Mouse (Mus musculus) kidney, embryonic 16.5 days (tissue): ENCODE results near the gene Mapk8ip3. TPM values are rescaled to one million over a fixed set of nuclear protein-coding genes. Genes with fewer than 3 reads are reported as not detected.

Source experiments
- ATAC-seq: fragments of 200-750 bp; cut with Nextera tagmentation; 2 replicates; pipeline ENCODE4 v1.8.0; 2017; ENCODE audit warnings: moderate TSS enrichment; ENCODE audit not compliant: low FRiP score, low TSS enrichment
- H3K27ac ChIP-seq: fragments of 300-500 bp; sonication (generic); 2 replicates; pipeline ENCODE4 v1.5.1; 2014; ENCODE audit warnings: low read length
- H3K27me3 ChIP-seq: fragments of 300-500 bp; sonication (generic); 2 replicates; pipeline ENCODE4 v1.6.1; 2014; ENCODE audit warnings: low read length, control low read depth, mixed read lengths; ENCODE audit not compliant: insufficient read depth
- H3K36me3 ChIP-seq: fragments of 300-500 bp; sonication (generic); 2 replicates; pipeline ENCODE4 v1.6.1; 2014; ENCODE audit warnings: low read length, control low read depth, mixed read lengths; ENCODE audit not compliant: insufficient read depth
- H3K4me1 ChIP-seq: fragments of 300-500 bp; sonication (generic); 2 replicates; pipeline ENCODE4 v1.6.1; 2014; ENCODE audit warnings: low read length, control low read depth, mixed read lengths; ENCODE audit not compliant: insufficient read depth
- H3K4me2 ChIP-seq: fragments of 300-500 bp; sonication (generic); replicated peaks from 2 replicates; pipeline ENCODE4 v1.6.1; 2014; ENCODE audit warnings: low read depth, low read length
- H3K4me3 ChIP-seq: fragments of 300-500 bp; sonication (generic); 2 replicates; pipeline ENCODE4 v1.5.1; 2014; ENCODE audit warnings: mild to moderate bottlenecking, low read length
- H3K9ac ChIP-seq: fragments of 300-500 bp; sonication (generic); replicated peaks from 2 replicates; pipeline ENCODE4 v1.6.1; 2014; ENCODE audit warnings: low read length
- H3K9me3 ChIP-seq: fragments of 300-500 bp; sonication (generic); 2 replicates; pipeline ENCODE4 v1.6.1; 2016; ENCODE audit warnings: low read length, control low read depth
- WGBS: fragments of 180-500 bp; shearing (Covaris S2); extraction: QIAGEN DNeasy Blood & Tissue Kit; methylation state at CpG from one replicate; pipeline ENCODE4 v1.1.7; 2014; 5-methylcytosine and 5-hydroxymethylcytosine counted together
- polyA plus RNA-seq: library from polyadenylated mRNA; unstranded; fragments of >200 nt; fragmentation: Nextera tagmentation; extraction: Ambion mirVana; gene quantifications from 2 replicates; pipeline ENCODE4 v1.2.1, GENCODE M21; 2015

The Mapk8ip3 gene
- polyA plus RNA-seq, 1 experiment from 2014 or later: 30.1 TPM

- Histone ChIP-seq H3K27me3 (no peaks in the 10 kb centered on the region), H3K9me3 (no peaks in the 10 kb centered on the region), H3K4me1 (no peaks in the 10 kb centered on the region), H3K27ac (no peak overlapping the region), H3K4me3 (no peak overlapping the region), H3K9ac (no peak overlapping the region), H3K4me2 (no peak overlapping the region), H3K36me3 (no peaks in the 10 kb centered on the region)
- no peak for ATAC-seq
- WGBS: 52% methylated on average over 1 of the region's 1 CpGs
These were observed 62.4 kb downstream of the Mapk8ip3 start for GRCm38 (mm10) chr17:24874405-24874745.

DNA sequence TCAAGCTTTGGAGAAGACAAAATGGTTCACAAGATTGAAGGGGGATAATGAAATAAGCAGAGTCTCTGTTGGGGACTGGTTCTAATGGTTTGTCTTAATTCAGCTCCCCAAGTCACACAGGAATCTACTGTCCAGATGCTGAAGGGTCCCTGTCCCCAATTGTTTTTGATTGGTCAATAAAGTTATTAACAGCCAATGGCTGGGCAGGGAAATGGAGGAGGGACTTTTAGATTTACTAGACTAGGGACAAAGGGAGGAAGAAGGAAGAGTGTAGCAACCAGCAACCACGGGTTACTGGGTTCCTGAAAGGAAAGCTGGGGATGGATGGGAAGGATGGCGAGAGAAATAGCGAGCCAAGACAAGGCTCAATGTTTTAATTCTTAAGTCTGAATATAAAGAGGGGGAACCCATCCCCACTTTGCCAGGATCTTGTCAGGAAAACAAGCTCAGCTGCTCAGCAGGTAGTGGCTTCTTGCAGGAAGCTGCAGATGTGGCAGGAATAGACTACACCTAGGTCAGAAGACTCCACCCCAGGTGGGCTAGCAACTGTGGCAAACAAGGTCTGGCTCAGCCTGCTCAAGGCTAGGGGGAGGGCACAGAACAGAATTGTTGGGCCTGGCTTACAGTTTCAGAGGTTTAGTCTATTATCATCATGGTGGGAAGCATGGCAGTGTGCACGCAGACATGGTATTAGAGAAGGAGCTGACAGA is 62.9 kb downstream of the Mapk8ip3 start:
- 50% methylated on average over 4 of the region's 4 CpGs for WGBS
- no peak for ATAC-seq
- Histone ChIP-seq H3K4me3 (no peak overlapping the region), H3K27me3 (no peaks in the 10 kb centered on the region), H3K4me1 (no peaks in the 10 kb centered on the region), H3K36me3 (no peaks in the 10 kb centered on the region), H3K4me2 (no peak overlapping the region), H3K27ac (no peak overlapping the region), H3K9me3 (no peaks in the 10 kb centered on the region), H3K9ac (no peak overlapping the region)

- no peak for ATAC-seq
- no peak overlapping the region for H3K4me3 ChIP-seq
- H3K36me3 ChIP-seq: peaks cover 7% of the 10 kb centered on the region; the same call in 1 of the 2 replicates
- no peak overlapping the region for H3K4me2 ChIP-seq
- no peaks in the 10 kb centered on the region for H3K27me3 ChIP-seq
- no peak overlapping the region for H3K27ac ChIP-seq
- H3K9me3 ChIP-seq: no peaks in the 10 kb centered on the region
- WGBS: 92% methylated on average over 10 of the region's 10 CpGs
- no peak overlapping the region for H3K9ac ChIP-seq
- no peaks in the 10 kb centered on the region for H3K4me1 ChIP-seq
These were observed 68.9 kb downstream of the Mapk8ip3 start for GRCm38 (mm10) chr17:24867914-24868313.

DNA sequence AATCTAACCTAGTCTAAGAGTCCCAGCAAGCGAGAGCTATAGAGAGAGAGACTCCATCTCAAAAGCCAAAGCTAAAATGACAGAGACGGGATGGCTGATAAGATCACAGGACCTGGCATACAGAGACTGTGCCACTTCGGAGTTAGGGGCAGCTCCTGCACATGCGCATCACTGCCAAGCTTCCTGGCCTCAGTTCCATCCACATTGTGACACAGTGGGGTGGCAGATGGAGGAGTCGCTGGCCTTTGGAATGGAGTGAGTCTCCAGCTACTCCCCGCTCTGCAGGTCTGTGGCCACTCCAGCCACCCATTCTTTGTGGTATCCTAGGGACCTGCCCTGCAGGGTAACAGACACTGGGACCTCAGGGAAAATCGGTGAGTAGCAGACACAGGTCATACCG is 71.0 kb downstream of the Mapk8ip3 start, which contains the start of gene Igfals:
Gene Igfals (plus strand): TSS at position 222 of the 400 bp plus-strand sequence.
- H3K9ac ChIP-seq: no peak within 1 kb of the TSS
- no peak within 1 kb of the TSS for H3K27ac ChIP-seq
- H3K27me3 ChIP-seq: no peaks in the 10 kb centered on the region
- H3K9me3 ChIP-seq: no peaks in the 10 kb centered on the region
- WGBS: 92% methylated on average over 8 of the region's 8 CpGs
- no peak within 1 kb of the TSS for H3K4me3 ChIP-seq
- no peaks in the 10 kb centered on the region for H3K4me1 ChIP-seq
- no peak for ATAC-seq
- H3K36me3 ChIP-seq: peaks cover 17% of the 10 kb centered on the region
- H3K4me2 ChIP-seq: no peak within 1 kb of the TSS

DNA sequence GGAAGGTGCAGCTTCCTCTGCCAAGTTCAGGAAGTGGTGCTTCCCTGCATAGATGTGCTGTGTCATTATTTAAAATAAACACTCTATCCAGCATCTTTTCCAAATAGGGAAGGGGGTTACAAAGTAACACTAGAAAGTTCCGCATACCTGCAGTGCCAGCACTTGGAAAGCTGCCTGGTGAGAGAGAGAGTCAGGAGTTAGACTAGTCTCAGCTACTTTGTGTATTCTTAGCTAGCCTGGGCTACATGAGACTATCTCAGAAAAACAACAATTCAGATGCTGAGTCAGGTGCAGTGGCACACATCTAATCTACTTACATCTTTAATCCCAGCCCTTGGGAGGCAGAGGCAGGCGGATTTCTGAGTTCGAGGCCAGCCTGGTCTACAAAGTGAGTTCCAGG is 75.0 kb downstream of the Mapk8ip3 start:
- Histone ChIP-seq H3K36me3 (peaks cover 22% of the 10 kb centered on the region), H3K9ac (no peak overlapping the region), H3K4me1 (no peaks in the 10 kb centered on the region), H3K27ac (no peak overlapping the region), H3K4me3 (no peak overlapping the region), H3K27me3 (no peaks in the 10 kb centered on the region), H3K9me3 (no peaks in the 10 kb centered on the region), H3K4me2 (no peak overlapping the region)
- ATAC-seq: no peak
- WGBS: 89% methylated on average over 3 of the region's 3 CpGs

DNA sequence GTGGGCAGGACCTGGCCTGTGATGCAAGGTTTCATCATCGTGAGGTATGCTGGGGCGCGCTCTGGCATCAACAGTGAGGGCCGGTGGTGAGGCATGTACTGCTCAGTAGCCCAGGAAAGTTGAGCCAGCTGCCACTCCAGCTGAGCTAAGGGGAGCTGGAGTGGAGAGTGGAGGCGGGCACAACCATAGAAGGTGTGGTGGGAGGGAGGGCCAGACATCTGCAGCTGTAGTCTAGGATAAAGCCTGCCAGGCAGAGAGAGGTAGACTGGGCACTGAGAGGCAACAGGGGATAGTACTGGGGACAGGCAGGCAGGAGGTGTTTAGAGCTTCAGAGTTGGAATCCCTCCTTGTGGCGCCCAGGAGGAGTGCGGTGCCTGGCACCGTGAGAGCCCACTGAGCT is 76.7 kb downstream of the Mapk8ip3 start:
- no peak overlapping the region for H3K4me2 ChIP-seq
- no peaks in the 10 kb centered on the region for H3K4me1 ChIP-seq
- peaks cover 29% of the 10 kb centered on the region for H3K36me3 ChIP-seq
- H3K9ac ChIP-seq: no peak overlapping the region
- WGBS: 93% methylated on average over 8 of the region's 8 CpGs
- no peaks in the 10 kb centered on the region for H3K9me3 ChIP-seq
- H3K4me3 ChIP-seq: no peak overlapping the region
- H3K27ac ChIP-seq: no peak overlapping the region
- H3K27me3 ChIP-seq: no peaks in the 10 kb centered on the region
- no peak for ATAC-seq

- no peaks in the 10 kb centered on the region for H3K9me3 ChIP-seq
- H3K27ac ChIP-seq: no peak overlapping the region
- H3K36me3 ChIP-seq: peaks cover 28% of the 10 kb centered on the region
- no peak overlapping the region for H3K4me3 ChIP-seq
- 88% methylated on average over 6 of the region's 6 CpGs for WGBS
- H3K4me1 ChIP-seq: no peaks in the 10 kb centered on the region
- ATAC-seq: no peak
- no peaks in the 10 kb centered on the region for H3K27me3 ChIP-seq
- no peak overlapping the region for H3K9ac ChIP-seq
- no peak overlapping the region for H3K4me2 ChIP-seq
These were observed 77.8 kb downstream of the Mapk8ip3 start for GRCm38 (mm10) chr17:24858967-24859366.

GRCm38 (mm10) chr17:24857831-24858470 is 78.8 kb downstream of the Mapk8ip3 start:
- Histone ChIP-seq H3K36me3 (peaks cover 28% of the 10 kb centered on the region), H3K4me1 (no peaks in the 10 kb centered on the region), H3K9ac (no peak overlapping the region), H3K27me3 (no peaks in the 10 kb centered on the region), H3K4me3 (no peak overlapping the region), H3K4me2 (no peak overlapping the region), H3K27ac (no peak overlapping the region), H3K9me3 (no peaks in the 10 kb centered on the region)
- WGBS: 85% methylated on average over 8 of the region's 8 CpGs
- no peak for ATAC-seq

- no peaks in the 10 kb centered on the region for H3K27me3 ChIP-seq
- H3K36me3 ChIP-seq: peaks cover 24% of the 10 kb centered on the region; the same call in 1 of the 2 replicates
- no peak overlapping the region for H3K27ac ChIP-seq
- no peak overlapping the region for H3K4me2 ChIP-seq
- no peaks in the 10 kb centered on the region for H3K4me1 ChIP-seq
- H3K9me3 ChIP-seq: no peaks in the 10 kb centered on the region
- no peak overlapping the region for H3K9ac ChIP-seq
- WGBS: 91% methylated on average over 13 of the region's 13 CpGs
- no peak for ATAC-seq
- H3K4me3 ChIP-seq: no peak overlapping the region
These were observed 80.2 kb downstream of the Mapk8ip3 start for GRCm38 (mm10) chr17:24856589-24856988.

DNA sequence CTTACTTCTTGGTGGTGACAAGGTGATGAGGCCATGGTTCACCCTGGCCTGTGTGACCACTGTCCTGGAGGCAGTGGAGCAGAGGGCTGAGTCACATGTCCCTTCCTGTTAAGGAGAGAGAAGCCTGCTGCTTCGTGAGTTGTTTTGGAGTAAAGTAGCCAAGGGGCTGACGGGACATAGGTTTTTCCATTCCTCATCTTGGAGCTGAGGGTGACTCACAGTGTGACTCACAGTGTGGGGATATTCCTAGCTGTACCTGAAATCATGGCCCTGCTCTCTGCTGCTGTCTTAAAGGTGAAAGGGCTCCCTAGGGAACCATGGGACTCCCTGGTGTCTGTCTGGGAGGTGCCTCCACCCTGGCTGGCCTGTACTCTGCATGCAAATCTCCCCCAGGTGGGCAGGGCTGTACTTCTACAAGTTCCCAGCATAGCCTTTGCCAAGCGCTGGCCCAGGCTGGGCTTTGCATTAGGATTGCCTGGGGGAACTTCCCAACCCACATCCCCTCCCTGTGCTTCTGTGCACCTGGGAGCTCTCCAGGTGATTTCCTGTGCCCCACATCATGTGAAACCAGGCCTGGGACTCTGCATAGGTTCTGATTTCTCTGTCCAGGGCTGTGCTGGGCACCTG is 80.8 kb downstream of the Mapk8ip3 start:
- no peaks in the 10 kb centered on the region for H3K27me3 ChIP-seq
- H3K27ac ChIP-seq: no peak overlapping the region
- no peak overlapping the region for H3K9ac ChIP-seq
- peaks cover 18% of the 10 kb centered on the region; the same call in 1 of the 2 replicates for H3K36me3 ChIP-seq
- H3K9me3 ChIP-seq: no peaks in the 10 kb centered on the region
- no peak overlapping the region for H3K4me2 ChIP-seq
- 0 out of 2 replicates have a peak, but pooled peaks cover 2% of the 10 kb centered on the region for H3K4me1 ChIP-seq
- ATAC-seq: no peak
- H3K4me3 ChIP-seq: no peak overlapping the region
- WGBS: 77% methylated on average over 3 of the region's 3 CpGs
